ENCODE assay signal across 25 mouse cellular contexts in the genomic region with DNA sequence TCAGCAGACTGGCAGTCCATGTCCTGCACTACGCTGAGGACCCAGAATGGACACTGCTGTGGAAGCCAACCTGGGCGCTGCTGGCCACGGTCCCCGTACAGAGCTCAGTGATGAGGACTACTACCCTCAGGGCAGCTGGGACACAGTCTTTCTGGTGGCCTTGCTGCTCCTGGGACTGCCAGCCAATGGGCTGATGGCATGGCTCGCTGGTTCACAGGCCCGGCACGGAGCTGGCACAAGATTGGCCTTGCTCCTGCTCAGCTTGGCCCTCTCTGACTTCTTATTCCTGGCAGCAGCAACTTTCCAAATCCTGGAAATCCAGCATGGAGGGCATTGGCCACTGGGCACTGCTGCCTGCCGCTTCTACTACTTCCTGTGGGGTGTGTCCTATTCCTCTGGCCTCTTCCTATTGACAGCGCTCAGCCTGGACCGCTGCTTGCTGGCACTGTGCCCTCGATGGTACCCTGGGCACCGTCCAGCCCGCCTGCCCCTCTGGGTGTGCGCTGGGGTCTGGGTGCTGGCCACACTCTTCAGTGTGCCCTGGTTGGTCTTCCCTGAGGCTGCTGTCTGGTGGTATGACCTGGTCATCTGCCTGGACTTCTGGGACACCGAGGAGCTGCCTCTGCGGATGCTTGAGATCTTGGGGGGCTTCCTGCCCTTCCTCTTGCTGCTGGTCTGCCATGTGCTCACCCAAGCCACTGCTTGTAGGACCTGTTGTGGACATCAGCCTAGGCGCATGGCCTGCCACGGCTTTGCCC. TPM values are rescaled to one million over a fixed set of nuclear protein-coding genes. Genes with fewer than 3 reads are reported as not detected.
DNase-seq lines count a peak whose midpoint lies in the region; ATAC-seq and TF ChIP-seq lines count a peak whose summit lies in the region.
"Had no signal": no experiment of that assay in that cellular context is flagged by ENCODE, and none has a peak within 500 bp of the region (broad histone marks: within the 10 kb centered on the region; RNA-seq: fewer than 3 reads in every experiment).

No protein-coding gene starts in this region.

- H3K27me3 ChIP-seq in forebrain, embryonic 10.5 days (ENCODE audit: poor library complexity, severe bottlenecking): no peaks in the 10 kb centered on the region
- H3K27me3 ChIP-seq in forebrain, embryonic 13.5 days: no peaks in the 10 kb centered on the region
- H3K27me3 ChIP-seq in liver, adult 2 months (ENCODE audit: control insufficient read depth, insufficient read depth, low read length): no peaks in the 10 kb centered on the region
- peaks cover 37% of the 10 kb centered on the region for H3K27me3 ChIP-seq in liver, embryonic 12.5 days (replicated peaks)
- H3K27me3 ChIP-seq: embryonic facial prominence, embryonic 12.5 days; forebrain, embryonic 15.5 days; hindbrain, embryonic 13.5 days; limb, embryonic 12.5 days; midbrain, embryonic 13.5 days; neural tube, embryonic 12.5 days had no signal

- H3K4me1 ChIP-seq in forebrain, embryonic 10.5 days: peaks cover 23% of the 10 kb centered on the region
- H3K4me1 ChIP-seq in forebrain, embryonic 13.5 days: peaks cover 6% of the 10 kb centered on the region
- peaks cover 3% of the 10 kb centered on the region for H3K4me1 ChIP-seq in liver, adult 2 months (ENCODE audit: control insufficient read depth, insufficient read depth, low read length)
- H3K4me1 ChIP-seq in liver, embryonic 12.5 days: peaks cover 1% of the 10 kb centered on the region

- no peak for ATAC-seq in forebrain, embryonic 13.5 days
- no peak for ATAC-seq in liver, embryonic 12.5 days
- ATAC-seq: forebrain, embryonic 15.5 days; midbrain, embryonic 13.5 days had no signal

- H3K27ac ChIP-seq in forebrain, embryonic 10.5 days: 0 out of 2 replicates have a peak overlapping the region, but pooled peaks have one; percentile 15
- no peak overlapping the region for H3K27ac ChIP-seq in forebrain, embryonic 13.5 days
- H3K27ac ChIP-seq in liver, adult 2 months (replicated peaks; ENCODE audit: insufficient read depth, low read depth, low read length): no peak overlapping the region
- H3K27ac ChIP-seq in liver, embryonic 12.5 days: no peak overlapping the region
- H3K27ac ChIP-seq: embryonic facial prominence, embryonic 12.5 days; forebrain, embryonic 15.5 days; hindbrain, embryonic 13.5 days; limb, embryonic 12.5 days; liver, embryonic 15.5 days; midbrain, embryonic 13.5 days; neural tube, embryonic 12.5 days had no signal

- TF ChIP-seq CTCF in liver, adult 2 months (IDR thresholded peaks at IDR 0.05; ENCODE audit: low read depth, low read length): no peak

- DNase-seq in forebrain, embryonic 10.5 days (ENCODE audit: extremely low spot score, low spot score): no peak
- peak; percentile 51 for DNase-seq in kidney, adult 18-20 months
- no peak for DNase-seq in kidney, postnatal 4 days
- peak; percentile 40 for DNase-seq in liver, adult 2 months (ENCODE audit: extremely low read depth, low read depth, low spot score)
- DNase-seq in kidney, postnatal 36 days: peak; percentile 53 to 70
- no peak for DNase-seq in adrenal gland, adult 18-20 months (ENCODE audit: low spot score in 2 of 2)
- DNase-seq: adrenal gland, adult 8-10 months; gastrocnemius, postnatal 36 days; heart, postnatal 14 days; layer of hippocampus, adult 9-11 months; thymus, postnatal 4 days had no signal

- no peaks in the 10 kb centered on the region for H3K36me3 ChIP-seq in forebrain, embryonic 10.5 days (replicated peaks)
- no peaks in the 10 kb centered on the region for H3K36me3 ChIP-seq in forebrain, embryonic 13.5 days (ENCODE audit: poor library complexity, severe bottlenecking)
- H3K36me3 ChIP-seq in liver, adult 2 months (ENCODE audit: control insufficient read depth, insufficient read depth, low read length): no peaks in the 10 kb centered on the region
- H3K36me3 ChIP-seq in liver, embryonic 12.5 days: no peaks in the 10 kb centered on the region
- H3K36me3 ChIP-seq: embryonic facial prominence, embryonic 12.5 days; forebrain, embryonic 15.5 days; hindbrain, embryonic 13.5 days; limb, embryonic 12.5 days; liver, embryonic 15.5 days; midbrain, embryonic 13.5 days; neural tube, embryonic 12.5 days had no signal

- no peaks in the 10 kb centered on the region for H3K79me2 ChIP-seq in liver, adult 2 months (ENCODE audit: control insufficient read depth, insufficient read depth, low read length)

- WGBS in forebrain, embryonic 10.5 days: 95% methylated on average over 18 of the region's 18 CpGs
- WGBS in forebrain, embryonic 13.5 days: 88% methylated on average over 18 of the region's 18 CpGs
- WGBS in liver, adult 2 months: 95% methylated on average over 18 of the region's 18 CpGs
- 79% methylated on average over 18 of the region's 18 CpGs for WGBS in liver, embryonic 12.5 days (ENCODE audit: insufficient replicate concordance)

- TF ChIP-seq POLR2A in liver, adult 2 months (IDR thresholded peaks at IDR 0.05; ENCODE audit: extremely low read depth, insufficient read depth, low read length): no peak

- H3K4me2 ChIP-seq in forebrain, embryonic 13.5 days: no peak overlapping the region
- no peak overlapping the region for H3K4me2 ChIP-seq in liver, embryonic 12.5 days
- H3K4me2 ChIP-seq: embryonic facial prominence, embryonic 12.5 days; forebrain, embryonic 15.5 days; hindbrain, embryonic 13.5 days; limb, embryonic 12.5 days; liver, embryonic 15.5 days; midbrain, embryonic 13.5 days; neural tube, embryonic 12.5 days had no signal

- no peak overlapping the region for H3K9ac ChIP-seq in forebrain, embryonic 13.5 days
- no peak overlapping the region for H3K9ac ChIP-seq in liver, adult 2 months (ENCODE audit: low read depth, low read length)
- H3K9ac ChIP-seq in liver, embryonic 12.5 days: no peak overlapping the region
- H3K9ac ChIP-seq: embryonic facial prominence, embryonic 12.5 days; forebrain, embryonic 15.5 days; hindbrain, embryonic 13.5 days; limb, embryonic 12.5 days; liver, embryonic 15.5 days; midbrain, embryonic 13.5 days; neural tube, embryonic 12.5 days had no signal

- peaks cover 6% of the 10 kb centered on the region; the same call in 1 of the 2 replicates for H3K9me3 ChIP-seq in forebrain, embryonic 10.5 days
- no peaks in the 10 kb centered on the region for H3K9me3 ChIP-seq in forebrain, embryonic 13.5 days (replicated peaks)
- H3K9me3 ChIP-seq in liver, embryonic 12.5 days (replicated peaks): no peaks in the 10 kb centered on the region
- H3K9me3 ChIP-seq: forebrain, embryonic 15.5 days; hindbrain, embryonic 13.5 days; liver, embryonic 15.5 days; midbrain, embryonic 13.5 days; neural tube, embryonic 12.5 days had no signal

- H3K4me3 ChIP-seq in forebrain, embryonic 10.5 days: no peak overlapping the region
- no peak overlapping the region for H3K4me3 ChIP-seq in forebrain, embryonic 13.5 days
- H3K4me3 ChIP-seq in liver, adult 2 months (ENCODE audit: insufficient read depth, low read depth, low read length): no peak overlapping the region
- no peak overlapping the region for H3K4me3 ChIP-seq in liver, embryonic 12.5 days
- H3K4me3 ChIP-seq: embryonic facial prominence, embryonic 12.5 days; erythroblast, embryonic 14.5 days; forebrain, embryonic 15.5 days; hindbrain, embryonic 13.5 days; limb, embryonic 12.5 days; liver, embryonic 15.5 days; midbrain, embryonic 13.5 days; neural tube, embryonic 12.5 days had no signal

RNA-seq across cellular contexts. Expression of gene Cabp4, which starts 1.2 kb away (rescaled TPM):
- not detected in 2 replicates for polyA plus RNA-seq in forebrain, embryonic 10.5 days (2016; fragmentation: Nextera tagmentation; extraction: Ambion mirVana)
- polyA plus RNA-seq in forebrain, embryonic 13.5 days (2015; fragmentation: Nextera tagmentation; extraction: Ambion mirVana): 0.09 and 0.13 TPM in 2 replicates
- 0.37 TPM in 1 of 2 replicates, not detected in the other for total RNA-seq in liver, adult 2 months (2014; rRNA removed)
- not detected in 2 replicates for polyA plus RNA-seq in liver, adult 2 months (2012; rRNA removed)
- 0.06 and 0.07 TPM in 2 replicates for polyA plus RNA-seq in liver, embryonic 12.5 days (2016; fragmentation: Nextera tagmentation; extraction: Ambion mirVana)
- total RNA-seq in adrenal gland, adult 18-20 months (2021): under 1 TPM; 0.16 to 0.60 TPM
- total RNA-seq: gastrocnemius, postnatal 36 days; heart, postnatal 14 days; megakaryocyte progenitor cell, adult 5-6 weeks had no signal
- polyA plus RNA-seq: embryonic facial prominence, embryonic 12.5 days; intestine, embryonic 14.5 days; lung, embryonic 16.5 days had no signal

RNA-seq across cellular contexts. Expression of gene Gpr152, which starts 3.0 kb away (rescaled TPM):
- not detected in 2 replicates for polyA plus RNA-seq in forebrain, embryonic 10.5 days (2016; fragmentation: Nextera tagmentation; extraction: Ambion mirVana)
- polyA plus RNA-seq in forebrain, embryonic 13.5 days (2015; fragmentation: Nextera tagmentation; extraction: Ambion mirVana): 0.04 TPM in 1 of 2 replicates, not detected in the other
- total RNA-seq in liver, adult 2 months (2014; rRNA removed): not detected in 2 replicates
- polyA plus RNA-seq in liver, adult 2 months (2012; rRNA removed): 0.02 TPM in 2 replicates
- polyA plus RNA-seq in liver, embryonic 12.5 days (2016; fragmentation: Nextera tagmentation; extraction: Ambion mirVana): not detected in 2 replicates
- not detected for total RNA-seq in adrenal gland, adult 18-20 months (2021)
- total RNA-seq: gastrocnemius, postnatal 36 days; heart, postnatal 14 days; megakaryocyte progenitor cell, adult 5-6 weeks had no signal
- polyA plus RNA-seq: C2C12; embryonic facial prominence, embryonic 12.5 days; forebrain, embryonic 15.5 days; hindbrain, embryonic 13.5 days; intestine, embryonic 14.5 days; limb, embryonic 12.5 days; liver, embryonic 15.5 days; lung, embryonic 16.5 days; neural tube, embryonic 12.5 days had no signal

RNA-seq across cellular contexts. Expression of gene Coro1b, which starts 5.8 kb away (rescaled TPM):
- polyA plus RNA-seq in forebrain, embryonic 10.5 days (2016; fragmentation: Nextera tagmentation; extraction: Ambion mirVana): 128 and 130 TPM in 2 replicates
- polyA plus RNA-seq in forebrain, embryonic 13.5 days (2015; fragmentation: Nextera tagmentation; extraction: Ambion mirVana): 126 and 144 TPM in 2 replicates
- 66.1 and 72.6 TPM in 2 replicates for total RNA-seq in liver, adult 2 months (2014; rRNA removed)
- polyA plus RNA-seq in liver, adult 2 months (2012; rRNA removed): 109 and 114 TPM in 2 replicates
- polyA plus RNA-seq in liver, embryonic 12.5 days (2016; fragmentation: Nextera tagmentation; extraction: Ambion mirVana): 86.5 and 86.9 TPM in 2 replicates
- 100 to 1,000 TPM; 145 to 150 TPM for total RNA-seq in adrenal gland, adult 18-20 months (2021)

RNA-seq across cellular contexts. Expression of gene Ptprcap, which starts 10.8 kb away (rescaled TPM):
- 0.71 TPM in 1 of 2 replicates, not detected in the other for polyA plus RNA-seq in forebrain, embryonic 10.5 days (2016; fragmentation: Nextera tagmentation; extraction: Ambion mirVana)
- 0.33 and 0.65 TPM in 2 replicates for polyA plus RNA-seq in forebrain, embryonic 13.5 days (2015; fragmentation: Nextera tagmentation; extraction: Ambion mirVana)
- total RNA-seq in liver, adult 2 months (2014; rRNA removed): 1.7 and 4.1 TPM in 2 replicates
- 6.9 and 8.2 TPM in 2 replicates for polyA plus RNA-seq in liver, adult 2 months (2012; rRNA removed)
- polyA plus RNA-seq in liver, embryonic 12.5 days (2016; fragmentation: Nextera tagmentation; extraction: Ambion mirVana): 24.3 and 26.2 TPM in 2 replicates
- total RNA-seq in adrenal gland, adult 18-20 months (2021): 1 to 10 TPM; 3.2 to 3.3 TPM

RNA-seq across cellular contexts. Expression of gene Aip, which starts 16.9 kb away (rescaled TPM):
- polyA plus RNA-seq in forebrain, embryonic 10.5 days (2016; fragmentation: Nextera tagmentation; extraction: Ambion mirVana): 55.2 and 56.5 TPM in 2 replicates
- 73.7 and 75.9 TPM in 2 replicates for polyA plus RNA-seq in forebrain, embryonic 13.5 days (2015; fragmentation: Nextera tagmentation; extraction: Ambion mirVana)
- total RNA-seq in liver, adult 2 months (2014; rRNA removed): 16.5 and 20.1 TPM in 2 replicates
- polyA plus RNA-seq in liver, adult 2 months (2012; rRNA removed): 30.0 and 33.5 TPM in 2 replicates
- polyA plus RNA-seq in liver, embryonic 12.5 days (2016; fragmentation: Nextera tagmentation; extraction: Ambion mirVana): 42.0 and 43.6 TPM in 2 replicates
- total RNA-seq in adrenal gland, adult 18-20 months (2021): 100 to 1,000 TPM; 119 to 121 TPM

Comparison
In these comparisons a context has a peak if more than half of its experiments do, and no peak if none do; other contexts are left out.
1. DNase-seq: peak in kidney, adult 18-20 months (single experiment), liver, adult 2 months (single experiment) and kidney, postnatal 36 days (2 of 2); none in forebrain, embryonic 10.5 days (single experiment), kidney, postnatal 4 days (0 of 2) and adrenal gland, adult 18-20 months (0 of 2).